Mouse (Mus musculus) liver, adult 2 months (tissue): ENCODE measurements around the gene Tekt2.

Source experiments
- CTCF ChIP-seq: fragments of 200-500 bp; IDR thresholded peaks from 2 replicates; pipeline ENCODE4 v1.5.1; 2011; ENCODE audit warnings: low read depth, low read length, control low read depth
- POLR2A ChIP-seq: fragments of 200-500 bp; IDR thresholded peaks from 2 replicates; pipeline ENCODE4 v1.6.1; 2011; ENCODE audit warnings: low read length, control low read depth; ENCODE audit not compliant: insufficient read depth; ENCODE audit errors: extremely low read depth

GRCm38 (mm10) chr4:126310344-126310743 lies 15.1 kb downstream of the Tekt2 start:
- TF ChIP-seq CTCF = no peak
- no peak for TF ChIP-seq POLR2A
